Mouse (Mus musculus): ENCODE results near the gene Asic1. TPM values are rescaled to one million over a fixed set of nuclear protein-coding genes. Genes with fewer than 3 reads are reported as not detected.

Gene Asic1
- total and polyA plus RNA-seq, 2 experiments = 0.16 TPM; not detected in 1

DNA sequence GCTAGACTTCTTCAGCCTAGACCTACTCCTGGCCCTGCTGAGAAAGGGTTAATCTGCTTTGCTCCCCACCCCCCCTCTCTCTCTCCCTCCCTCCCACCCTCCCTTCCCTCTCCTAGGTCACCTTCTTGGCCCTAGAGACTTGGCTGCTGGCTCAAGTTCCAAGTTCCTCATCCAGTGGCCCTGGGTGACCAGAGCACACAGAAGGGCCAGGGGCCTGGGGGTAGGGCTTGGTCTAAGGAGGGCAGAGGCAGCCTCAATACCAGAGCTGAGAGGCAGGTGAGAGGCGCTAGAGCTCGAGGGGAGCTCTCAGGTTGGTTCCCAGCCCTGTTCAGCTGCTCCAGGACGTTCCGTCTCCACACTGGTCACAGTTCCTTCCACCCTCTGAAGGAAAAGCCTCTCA, 20.8 kb downstream of the Asic1 start:
- DNase-seq (ENCODE audit: extremely low read depth, low read depth, low spot score) = no peak
- Histone ChIP-seq H3K79me2 (ENCODE audit: control insufficient read depth, insufficient read depth, low read length) (no peaks in the 10 kb centered on the region), H3K27ac (replicated peaks; ENCODE audit: insufficient read depth, low read depth, low read length) (no peak overlapping the region), H3K9ac (ENCODE audit: low read depth, low read length) (no peak overlapping the region), H3K4me1 (ENCODE audit: control insufficient read depth, insufficient read depth, low read length) (no peaks in the 10 kb centered on the region), H3K27me3 (ENCODE audit: control insufficient read depth, insufficient read depth, low read length) (no peaks in the 10 kb centered on the region), H3K36me3 (ENCODE audit: control insufficient read depth, insufficient read depth, low read length) (no peaks in the 10 kb centered on the region), H3K4me3 (ENCODE audit: insufficient read depth, low read depth, low read length) (no peak overlapping the region)
- WGBS = 68% methylated on average over 4 of the region's 4 CpGs
- TF ChIP-seq CTCF (IDR thresholded peaks at IDR 0.05; ENCODE audit: low read depth, low read length) (no peak), POLR2A (IDR thresholded peaks at IDR 0.05; ENCODE audit: extremely low read depth, insufficient read depth, low read length) (no peak)

GRCm38 (mm10) chr15:99691976-99692375, 21.8 kb downstream of the Asic1 start:
- no peaks in the 10 kb centered on the region for H3K36me3 ChIP-seq (ENCODE audit: control insufficient read depth, insufficient read depth, low read length)
- H3K9ac ChIP-seq (ENCODE audit: low read depth, low read length) = no peak overlapping the region
- H3K27me3 ChIP-seq (ENCODE audit: control insufficient read depth, insufficient read depth, low read length) = no peaks in the 10 kb centered on the region
- no peaks in the 10 kb centered on the region for H3K79me2 ChIP-seq (ENCODE audit: control insufficient read depth, insufficient read depth, low read length)
- H3K4me1 ChIP-seq (ENCODE audit: control insufficient read depth, insufficient read depth, low read length) = no peaks in the 10 kb centered on the region
- TF ChIP-seq CTCF (IDR thresholded peaks at IDR 0.05; ENCODE audit: low read depth, low read length) (no peak), POLR2A (IDR thresholded peaks at IDR 0.05; ENCODE audit: extremely low read depth, insufficient read depth, low read length) (no peak)
- no peak overlapping the region for H3K27ac ChIP-seq (replicated peaks; ENCODE audit: insufficient read depth, low read depth, low read length)
- DNase-seq (ENCODE audit: extremely low read depth, low read depth, low spot score) = no peak
- H3K4me3 ChIP-seq (ENCODE audit: insufficient read depth, low read depth, low read length) = no peak overlapping the region
- 68% methylated on average over 9 of the region's 9 CpGs for WGBS

DNA sequence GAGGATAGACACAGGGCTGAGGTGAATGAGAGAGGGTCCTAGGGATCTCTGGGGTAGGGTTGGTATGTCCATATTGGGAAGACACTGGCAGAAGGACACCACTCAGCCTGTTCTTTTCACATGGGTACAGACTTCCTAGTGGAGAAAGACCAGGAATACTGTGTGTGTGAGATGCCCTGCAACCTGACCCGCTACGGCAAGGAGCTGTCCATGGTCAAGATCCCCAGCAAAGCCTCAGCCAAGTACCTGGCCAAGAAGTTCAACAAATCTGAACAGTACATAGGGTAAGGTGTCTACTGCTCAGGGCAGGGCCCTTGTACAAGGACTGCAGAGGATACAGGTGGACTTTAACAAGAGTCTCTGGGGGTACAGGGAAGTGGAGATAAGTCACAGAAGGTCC, 27.1 kb downstream of the Asic1 start:
- 37% methylated on average over 2 of the region's 2 CpGs for WGBS
- H3K4me3 ChIP-seq (ENCODE audit: insufficient read depth, low read depth, low read length) = no peak overlapping the region
- H3K36me3 ChIP-seq (ENCODE audit: control insufficient read depth, insufficient read depth, low read length) = no peaks in the 10 kb centered on the region
- H3K27me3 ChIP-seq (ENCODE audit: control insufficient read depth, insufficient read depth, low read length) = no peaks in the 10 kb centered on the region
- no peak for DNase-seq (ENCODE audit: extremely low read depth, low read depth, low spot score)
- peaks cover 6% of the 10 kb centered on the region; the same call in 1 of the 2 replicates for H3K4me1 ChIP-seq (ENCODE audit: control insufficient read depth, insufficient read depth, low read length)
- TF ChIP-seq CTCF (IDR thresholded peaks at IDR 0.05; ENCODE audit: low read depth, low read length) (no peak), POLR2A (IDR thresholded peaks at IDR 0.05; ENCODE audit: extremely low read depth, insufficient read depth, low read length) (no peak)
- H3K79me2 ChIP-seq (ENCODE audit: control insufficient read depth, insufficient read depth, low read length) = 0 out of 2 replicates have a peak, but pooled peaks cover 3% of the 10 kb centered on the region
- H3K27ac ChIP-seq (replicated peaks; ENCODE audit: insufficient read depth, low read depth, low read length) = no peak overlapping the region
- H3K9ac ChIP-seq (ENCODE audit: low read depth, low read length) = no peak overlapping the region

- H3K36me3 ChIP-seq (ENCODE audit: control insufficient read depth, insufficient read depth, low read length) = no peaks in the 10 kb centered on the region
- no peak overlapping the region for H3K4me3 ChIP-seq (ENCODE audit: insufficient read depth, low read depth, low read length)
- no peaks in the 10 kb centered on the region for H3K27me3 ChIP-seq (ENCODE audit: control insufficient read depth, insufficient read depth, low read length)
- H3K9ac ChIP-seq (ENCODE audit: low read depth, low read length) = no peak overlapping the region
- no peak for DNase-seq (ENCODE audit: extremely low read depth, low read depth, low spot score)
- 42% methylated on average over 20 of the region's 20 CpGs for WGBS
- 0 out of 2 replicates have a peak, but pooled peaks cover 3% of the 10 kb centered on the region for H3K79me2 ChIP-seq (ENCODE audit: control insufficient read depth, insufficient read depth, low read length)
- peaks cover 6% of the 10 kb centered on the region; the same call in 1 of the 2 replicates for H3K4me1 ChIP-seq (ENCODE audit: control insufficient read depth, insufficient read depth, low read length)
- TF ChIP-seq CTCF (IDR thresholded peaks at IDR 0.05; ENCODE audit: low read depth, low read length) = no peak
- TF ChIP-seq POLR2A (IDR thresholded peaks at IDR 0.05; ENCODE audit: extremely low read depth, insufficient read depth, low read length) = no peak
- H3K27ac ChIP-seq (replicated peaks; ENCODE audit: insufficient read depth, low read depth, low read length) = no peak overlapping the region
These were observed 28.4 kb downstream of the Asic1 start for GRCm38 (mm10) chr15:99698533-99699085.

DNA sequence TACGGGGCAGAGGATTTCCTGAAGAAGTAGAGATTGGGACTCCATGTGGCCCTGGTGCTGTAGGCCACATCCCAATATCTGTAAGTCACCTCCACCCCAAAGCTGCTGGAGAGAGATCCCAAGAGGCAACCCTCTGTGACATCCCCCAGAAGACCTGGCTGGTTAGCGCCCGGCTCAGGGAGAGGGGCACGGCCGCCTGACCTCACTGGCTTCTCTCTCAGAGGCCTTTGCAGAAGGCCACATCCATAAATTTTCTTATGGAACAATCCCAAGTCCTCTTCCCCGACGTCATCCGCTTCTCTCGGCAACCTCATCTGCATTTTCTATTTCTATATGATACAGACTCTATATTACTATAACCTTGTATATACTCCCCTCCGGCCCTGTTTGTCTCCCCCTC, 29.5 kb downstream of the Asic1 start:
- Histone ChIP-seq H3K9ac (ENCODE audit: low read depth, low read length) (no peak overlapping the region), H3K27me3 (ENCODE audit: control insufficient read depth, insufficient read depth, low read length) (no peaks in the 10 kb centered on the region), H3K4me3 (ENCODE audit: insufficient read depth, low read depth, low read length) (no peak overlapping the region), H3K36me3 (ENCODE audit: control insufficient read depth, insufficient read depth, low read length) (no peaks in the 10 kb centered on the region), H3K4me1 (ENCODE audit: control insufficient read depth, insufficient read depth, low read length) (peaks cover 6% of the 10 kb centered on the region; the same call in 1 of the 2 replicates), H3K79me2 (ENCODE audit: control insufficient read depth, insufficient read depth, low read length) (0 out of 2 replicates have a peak, but pooled peaks cover 3% of the 10 kb centered on the region), H3K27ac (replicated peaks; ENCODE audit: insufficient read depth, low read depth, low read length) (no peak overlapping the region)
- DNase-seq (ENCODE audit: extremely low read depth, low read depth, low spot score) = no peak
- no peak for TF ChIP-seq POLR2A (IDR thresholded peaks at IDR 0.05; ENCODE audit: extremely low read depth, insufficient read depth, low read length)
- TF ChIP-seq CTCF (IDR thresholded peaks at IDR 0.05; ENCODE audit: low read depth, low read length) = no peak
- WGBS = 89% methylated on average over 10 of the region's 10 CpGs

Data from liver, adult 2 months (tissue).